ENCODE assay signal across 16 mouse cellular contexts in genomic region chr5:97847204-97847895, GRCm38 (mm10).
DNase-seq lines count a peak whose midpoint lies in the region; ATAC-seq and TF ChIP-seq lines count a peak whose summit lies in the region.
"Had no signal": no experiment of that assay in that cellular context is flagged by ENCODE, and none has a peak within 500 bp of the region (broad histone marks: within the 10 kb centered on the region; RNA-seq: fewer than 3 reads in every experiment).

No protein-coding gene starts in this region.

- H3K9me3 ChIP-seq in stomach, embryonic 14.5 days (ENCODE audit: control insufficient read depth, low read depth, low read length): no peaks in the 10 kb centered on the region
- H3K9me3 ChIP-seq in stomach, postnatal 0 days (ENCODE audit: control insufficient read depth, low read length): no peaks in the 10 kb centered on the region
- no peaks in the 10 kb centered on the region for H3K9me3 ChIP-seq in intestine, embryonic 16.5 days (ENCODE audit: control insufficient read depth, low read length)
- no peaks in the 10 kb centered on the region for H3K9me3 ChIP-seq in hindbrain, embryonic 11.5 days (ENCODE audit: control insufficient read depth, low read length)
- H3K9me3 ChIP-seq: embryonic facial prominence, embryonic 15.5 days; hindbrain, embryonic 10.5 days had no signal

- no peaks in the 10 kb centered on the region for H3K36me3 ChIP-seq in stomach, embryonic 14.5 days (ENCODE audit: control insufficient read depth, insufficient read depth, low read length)
- H3K36me3 ChIP-seq in stomach, postnatal 0 days (ENCODE audit: control insufficient read depth, insufficient read depth, low read length): no peaks in the 10 kb centered on the region
- H3K36me3 ChIP-seq in intestine, embryonic 16.5 days (ENCODE audit: control insufficient read depth, insufficient read depth, low read length): no peaks in the 10 kb centered on the region
- H3K36me3 ChIP-seq in hindbrain, embryonic 11.5 days (ENCODE audit: control insufficient read depth, insufficient read depth, low read length): no peaks in the 10 kb centered on the region
- H3K36me3 ChIP-seq: embryonic facial prominence, embryonic 15.5 days; hindbrain, embryonic 10.5 days had no signal

- 59% methylated on average over 10 of the region's 10 CpGs for WGBS in stomach, embryonic 14.5 days
- WGBS in stomach, postnatal 0 days: 54% methylated on average over 10 of the region's 10 CpGs
- WGBS in intestine, embryonic 16.5 days: 60% methylated on average over 10 of the region's 10 CpGs
- 84% methylated on average over 10 of the region's 10 CpGs for WGBS in hindbrain, embryonic 11.5 days

- H3K27me3 ChIP-seq in stomach, embryonic 14.5 days (ENCODE audit: control insufficient read depth, insufficient read depth, low read length): no peaks in the 10 kb centered on the region
- H3K27me3 ChIP-seq in stomach, postnatal 0 days (ENCODE audit: control insufficient read depth, insufficient read depth, low read length): no peaks in the 10 kb centered on the region
- no peaks in the 10 kb centered on the region for H3K27me3 ChIP-seq in intestine, embryonic 16.5 days (replicated peaks; ENCODE audit: control insufficient read depth, insufficient read depth, low read length)
- H3K27me3 ChIP-seq in hindbrain, embryonic 11.5 days (ENCODE audit: control insufficient read depth, insufficient read depth, low read length): no peaks in the 10 kb centered on the region
- H3K27me3 ChIP-seq: embryonic facial prominence, embryonic 15.5 days had no signal

- H3K27ac ChIP-seq in stomach, embryonic 14.5 days (ENCODE audit: low read length): no peak overlapping the region
- H3K27ac ChIP-seq in stomach, postnatal 0 days (replicated peaks): no peak overlapping the region
- peak overlapping the region; percentile 39; the same call in 1 of the 2 replicates for H3K27ac ChIP-seq in intestine, embryonic 16.5 days (ENCODE audit: low read length)
- no peak overlapping the region for H3K27ac ChIP-seq in hindbrain, embryonic 11.5 days (ENCODE audit: low read depth, low read length)
- H3K27ac ChIP-seq: embryonic facial prominence, embryonic 15.5 days; hindbrain, embryonic 10.5 days had no signal

- no peak overlapping the region for H3K9ac ChIP-seq in stomach, embryonic 14.5 days (replicated peaks; ENCODE audit: low read depth, low read length)
- H3K9ac ChIP-seq in stomach, postnatal 0 days (ENCODE audit: low read length): no peak overlapping the region
- H3K9ac ChIP-seq in intestine, embryonic 16.5 days (ENCODE audit: low read depth, low read length): no peak overlapping the region
- H3K9ac ChIP-seq in hindbrain, embryonic 11.5 days (ENCODE audit: low read depth, low read length): no peak overlapping the region
- H3K9ac ChIP-seq: embryonic facial prominence, embryonic 15.5 days had no signal

- peak; percentile 58; the same call in 1 of the 2 replicates for ATAC-seq in stomach, embryonic 14.5 days (ENCODE audit: insufficient number of reproducible peaks, insufficient read depth, low FRiP score, low read depth)
- no peak for ATAC-seq in stomach, postnatal 0 days (ENCODE audit: low FRiP score, low TSS enrichment)
- ATAC-seq in intestine, embryonic 16.5 days: no peak
- no peak for ATAC-seq in hindbrain, embryonic 11.5 days (ENCODE audit: low FRiP score)
- ATAC-seq: CD4-positive, CD25-positive, alpha-beta regulatory T cell, adult 4 months had no signal

- no peak overlapping the region for H3K4me3 ChIP-seq in stomach, embryonic 14.5 days (ENCODE audit: low read depth, low read length)
- H3K4me3 ChIP-seq in stomach, postnatal 0 days (ENCODE audit: low read depth, low read length): no peak overlapping the region
- H3K4me3 ChIP-seq in intestine, embryonic 16.5 days (ENCODE audit: low read length): no peak overlapping the region
- no peak overlapping the region for H3K4me3 ChIP-seq in hindbrain, embryonic 11.5 days (ENCODE audit: low read depth, low read length)
- H3K4me3 ChIP-seq: embryonic facial prominence, embryonic 15.5 days; hindbrain, embryonic 10.5 days; myocyte had no signal

- no peaks in the 10 kb centered on the region for H3K4me1 ChIP-seq in stomach, embryonic 14.5 days (ENCODE audit: control insufficient read depth, insufficient read depth, low read length)
- H3K4me1 ChIP-seq in stomach, postnatal 0 days (replicated peaks; ENCODE audit: control insufficient read depth, insufficient read depth): no peaks in the 10 kb centered on the region
- no peaks in the 10 kb centered on the region for H3K4me1 ChIP-seq in intestine, embryonic 16.5 days (ENCODE audit: control insufficient read depth, insufficient read depth, low read length)
- H3K4me1 ChIP-seq in hindbrain, embryonic 11.5 days (replicated peaks; ENCODE audit: control insufficient read depth, insufficient read depth, low read length): no peaks in the 10 kb centered on the region
- H3K4me1 ChIP-seq: embryonic facial prominence, embryonic 15.5 days; hindbrain, embryonic 10.5 days had no signal

- peak; percentile 90 for DNase-seq in heart, adult 11 months
- no peak for DNase-seq in heart, postnatal 25 days (ENCODE audit: low spot score)
- no peak for DNase-seq in stomach, postnatal 0 days (ENCODE audit: low spot score)
- DNase-seq in skeletal muscle tissue, adult 2 months (ENCODE audit: low read depth, low spot score): peak; percentile 68
- DNase-seq in hindbrain, embryonic 11.5 days (ENCODE audit: low spot score): no peak
- DNase-seq in MN1 (ENCODE audit: low spot score): no peak
- DNase-seq: adrenal gland, postnatal 25 days; cerebellum, adult 2 months; kidney, postnatal 36 days; thymus, postnatal 4 days had no signal

- intact Hi-C loops in heart, postnatal 25 days (cut with DNase I): no loop called here

- no peak overlapping the region for H3K4me2 ChIP-seq in stomach, embryonic 14.5 days (replicated peaks; ENCODE audit: low read depth, low read length)
- H3K4me2 ChIP-seq in stomach, postnatal 0 days (replicated peaks; ENCODE audit: low read depth): no peak overlapping the region
- no peak overlapping the region for H3K4me2 ChIP-seq in intestine, embryonic 16.5 days (ENCODE audit: low read depth, low read length)
- no peak overlapping the region for H3K4me2 ChIP-seq in hindbrain, embryonic 11.5 days (replicated peaks; ENCODE audit: low read depth, low read length)
- H3K4me2 ChIP-seq: embryonic facial prominence, embryonic 15.5 days had no signal

- no peak for TF ChIP-seq EP300 in stomach, postnatal 0 days (optimal IDR thresholded peaks at IDR 0.05)

- no peak for TF ChIP-seq CTCF in stomach, postnatal 0 days (IDR thresholded peaks at IDR 0.05; ENCODE audit: low read depth)

Comparison
In these comparisons a context has a peak if more than half of its experiments do, and no peak if none do; other contexts are left out.
1. DNase-seq: peak in heart, adult 11 months (single experiment) and skeletal muscle tissue, adult 2 months (single experiment); none in heart, postnatal 25 days (single experiment), stomach, postnatal 0 days (single experiment), hindbrain, embryonic 11.5 days (single experiment) and MN1 (single experiment).